Mouse (Mus musculus) liver, embryonic 14.5 days (tissue): ENCODE data around the gene Ube2i. TPM values are rescaled to one million over a fixed set of nuclear protein-coding genes. Genes with fewer than 3 reads are reported as not detected.

Experiments
- ATAC-seq: fragments of 200-750 bp; cut with Nextera tagmentation; 2 replicates; pipeline ENCODE4 v1.8.0; 2017; ENCODE audit warnings: moderate number of reproducible peaks, mild to moderate bottlenecking, moderate library complexity; ENCODE audit not compliant: insufficient read depth
- DNase-seq, 3 experiments: peaks; one replicate each; pipeline ENCODE4 v3.0.0-alpha.2; 2012 to 2013; ENCODE audit warnings: low read depth in 3 of 3, low spot score in 3 of 3
- H3K27ac ChIP-seq: fragments of 300-500 bp; sonication (generic); 2 replicates; pipeline ENCODE4 v1.5.1; 2014; ENCODE audit warnings: moderate library complexity, mild to moderate bottlenecking, control low read depth, inconsistent platforms
- H3K27me3 ChIP-seq: fragments of 300-500 bp; sonication (generic); 2 replicates; pipeline ENCODE4 v1.6.1; 2014; ENCODE audit warnings: mild to moderate bottlenecking, low read length, moderate library complexity; ENCODE audit not compliant: control insufficient read depth, insufficient read depth
- H3K36me3 ChIP-seq: fragments of 300-500 bp; sonication (generic); replicated peaks from 2 replicates; pipeline ENCODE4 v1.6.1; 2014; ENCODE audit warnings: low read depth; ENCODE audit not compliant: control insufficient read depth, insufficient read depth
- H3K4me1 ChIP-seq, 2 experiments: fragments of 200-500 bp in 1 of 2; fragments of 300-500 bp in 1 of 2; sonication (generic) in 1 of 2; replicated peaks; 2 replicates each; pipeline ENCODE4 v1.6.1; 2012 to 2014; ENCODE audit warnings: antibody characterized with exemption in 1 of 2, inconsistent platforms in 1 of 2, low read length in 1 of 2; ENCODE audit not compliant: control insufficient read depth in 2 of 2, insufficient read depth in 2 of 2
- H3K4me2 ChIP-seq: fragments of 300-500 bp; sonication (generic); 2 replicates; pipeline ENCODE4 v1.6.1; 2014; ENCODE audit warnings: low read depth, mild to moderate bottlenecking, control low read depth, moderate library complexity
- H3K4me3 ChIP-seq, 2 experiments: fragments of 200-500 bp in 1 of 2; fragments of 300-500 bp in 1 of 2; sonication (generic) in 1 of 2; 2 replicates each; pipeline ENCODE4 v1.5.1; 2012 to 2014; ENCODE audit warnings: low read depth in 2 of 2, low read length in 2 of 2, mild to moderate bottlenecking in 2 of 2, control low read depth in 1 of 2, inconsistent platforms in 1 of 2, moderate library complexity in 1 of 2; ENCODE audit not compliant: insufficient read depth in 1 of 2
- H3K9ac ChIP-seq: fragments of 300-500 bp; sonication (generic); replicated peaks from 2 replicates; pipeline ENCODE4 v1.6.1; 2014; ENCODE audit warnings: mild to moderate bottlenecking, control low read depth, moderate library complexity
- H3K9me3 ChIP-seq: fragments of 300-500 bp; sonication (generic); 2 replicates; pipeline ENCODE4 v1.6.1; 2016; ENCODE audit warnings: low read length, mixed read lengths; ENCODE audit not compliant: control insufficient read depth
- CTCF ChIP-seq: IDR thresholded peaks from 2 replicates; pipeline ENCODE4 v1.5.1; 2016; ENCODE audit warnings: antibody characterized with exemption, low read depth, control low read depth
- EP300 ChIP-seq: IDR thresholded peaks from 2 replicates; pipeline ENCODE4 v1.6.1; 2016; ENCODE audit warnings: antibody characterized with exemption, low read depth
- WGBS: fragments of 180-500 bp; shearing (Covaris S2); extraction: QIAGEN DNeasy Blood & Tissue Kit; methylation state at CpG from one replicate; pipeline ENCODE4 v1.1.7; 2014; ENCODE audit not compliant: insufficient replicate concordance; 5-methylcytosine and 5-hydroxymethylcytosine counted together
- polyA plus RNA-seq, 2 experiments: library from polyadenylated mRNA; depleted of rRNA in 1 of 2; stranded (reverse) in 1 of 2; unstranded in 1 of 2; fragments of >200 nt; fragmentation: Nextera tagmentation in 1 of 2; extraction: Ambion mirVana in 1 of 2; gene quantifications; 2 replicates each; pipeline versions ENCODE4 v1.2.1 to v1.2.3; 2012 to 2014

Gene Ube2i
- polyA plus RNA-seq (2012; rRNA removed) (129 and 168 TPM in 2 replicates), polyA plus RNA-seq (2014; fragmentation: Nextera tagmentation; extraction: Ambion mirVana) (244 and 260 TPM in 2 replicates)

DNA sequence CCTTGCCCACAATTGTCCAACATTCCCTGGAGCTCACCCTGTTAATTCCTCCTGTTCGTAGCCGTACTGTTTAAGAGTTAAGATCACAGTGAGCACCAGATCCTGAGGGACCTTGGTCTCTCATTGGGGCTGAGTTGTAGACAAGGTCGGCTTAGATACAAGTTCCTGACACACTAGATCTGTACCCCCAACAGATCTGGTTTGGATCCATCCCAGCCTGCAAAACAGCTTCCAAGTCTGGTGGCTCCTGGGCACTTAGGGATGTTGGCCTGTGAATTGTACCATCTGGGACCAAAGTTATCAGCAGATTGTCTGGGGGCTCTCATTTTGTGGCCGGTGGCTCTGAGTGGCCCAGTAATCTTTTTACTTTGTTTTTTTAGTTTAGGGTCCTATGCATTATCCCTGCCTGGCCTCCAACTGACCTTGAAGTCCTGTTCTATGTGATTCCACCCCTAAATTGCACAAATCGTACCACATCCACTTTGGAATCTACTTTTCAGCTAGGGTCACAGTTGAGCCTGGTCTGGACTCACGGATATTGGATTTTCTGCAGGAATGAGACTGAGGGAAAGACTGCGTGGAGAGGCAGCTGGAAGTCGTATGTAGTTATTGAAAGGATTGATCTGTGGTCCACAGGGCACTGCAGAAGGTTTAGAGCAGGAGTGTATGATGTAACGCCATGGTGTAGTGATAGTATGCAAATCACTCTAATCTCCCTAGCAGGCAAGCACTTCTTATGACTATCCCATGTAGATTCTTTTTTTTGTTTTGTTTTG, at the start of gene Ube2i:
Ube2i (minus strand) TSS at position 52 of the 776 bp plus-strand sequence.
- H3K9me3 ChIP-seq, result no peaks in the 10 kb centered on the region
- H3K9ac ChIP-seq, result peak within 1 kb of the TSS; percentile 99
- H3K36me3 ChIP-seq, result peaks cover 8% of the 10 kb centered on the region
- no peaks in the 10 kb centered on the region for H3K27me3 ChIP-seq
- no peak for DNase-seq
- TF ChIP-seq EP300 (no peak), CTCF (no peak)
- H3K4me3 ChIP-seq, result peak within 1 kb of the TSS; percentile 82 to 100
- H3K4me1 ChIP-seq, result peaks cover 23 to 24% of the 10 kb centered on the region in 2 experiments
- H3K27ac ChIP-seq, result peak within 1 kb of the TSS; percentile 92
- H3K4me2 ChIP-seq, result peak within 1 kb of the TSS; percentile 99
- no peak for ATAC-seq
- WGBS, result 67% methylated on average over 9 of the region's 9 CpGs

DNA sequence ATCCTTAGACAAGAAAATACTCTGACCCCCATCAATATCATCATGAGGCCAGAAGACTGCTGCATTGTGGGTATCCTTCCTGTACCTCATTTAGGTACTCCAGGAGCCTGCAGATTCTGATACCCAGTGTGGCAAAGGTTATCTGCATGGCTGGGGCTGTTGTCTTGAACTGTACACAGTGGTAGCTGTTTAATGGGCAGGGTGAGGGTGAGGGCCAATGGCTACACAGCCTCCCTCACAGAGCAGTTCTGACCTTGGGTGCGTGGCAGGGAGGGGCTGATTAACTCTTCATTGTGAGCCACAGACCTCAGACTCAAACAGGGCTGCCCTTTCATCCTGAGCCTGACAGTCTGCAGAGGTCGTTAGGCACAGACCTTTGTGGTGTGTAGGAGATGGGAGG, 48.5 kb upstream of the Ube2i start:
- DNase-seq, result peak in 1 of 3 experiments; percentile 3
- no peak for TF ChIP-seq EP300
- no peaks in the 10 kb centered on the region for H3K36me3 ChIP-seq
- no peak overlapping the region for H3K4me3 ChIP-seq
- no peaks in the 10 kb centered on the region for H3K9me3 ChIP-seq
- 16% methylated on average over 2 of the region's 2 CpGs for WGBS
- H3K4me2 ChIP-seq, result no peak overlapping the region
- H3K27me3 ChIP-seq, result no peaks in the 10 kb centered on the region
- H3K4me1 ChIP-seq, result peaks cover 0 to 9% of the 10 kb centered on the region in 2 experiments; a peak in 1 of 4 replicates
- no peak overlapping the region for H3K27ac ChIP-seq
- H3K9ac ChIP-seq, result no peak overlapping the region
- peak; percentile 55 for ATAC-seq

DNA sequence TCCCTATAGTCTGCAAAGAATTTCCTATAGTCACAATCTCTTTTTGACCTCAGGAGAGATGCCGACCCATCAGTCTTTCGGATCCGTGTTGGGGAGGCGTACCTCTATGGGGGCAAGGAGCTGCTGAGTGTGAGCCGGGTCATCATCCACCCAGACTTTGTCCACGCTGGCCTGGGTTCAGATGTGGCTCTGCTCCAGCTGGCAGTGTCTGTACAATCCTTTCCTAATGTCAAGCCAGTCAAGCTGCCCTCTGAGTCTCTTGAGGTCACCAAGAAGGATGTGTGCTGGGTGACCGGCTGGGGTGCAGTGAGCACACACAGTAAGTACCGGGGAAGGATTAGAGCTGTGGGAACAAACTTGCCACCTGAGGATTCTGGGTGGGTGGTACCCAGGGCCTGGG, 46.4 kb upstream of the Ube2i start:
- Histone ChIP-seq H3K27ac (no peak overlapping the region), H3K4me2 (no peak overlapping the region), H3K4me1 (peaks cover 0 to 9% of the 10 kb centered on the region in 2 experiments; a peak in 1 of 4 replicates), H3K4me3 (no peak overlapping the region), H3K9ac (no peak overlapping the region), H3K27me3 (no peaks in the 10 kb centered on the region), H3K36me3 (no peaks in the 10 kb centered on the region), H3K9me3 (no peaks in the 10 kb centered on the region)
- 71% methylated on average over 8 of the region's 8 CpGs for WGBS
- ATAC-seq (no peak), DNase-seq (no peak)
- TF ChIP-seq EP300 (no peak), CTCF (no peak)

DNA sequence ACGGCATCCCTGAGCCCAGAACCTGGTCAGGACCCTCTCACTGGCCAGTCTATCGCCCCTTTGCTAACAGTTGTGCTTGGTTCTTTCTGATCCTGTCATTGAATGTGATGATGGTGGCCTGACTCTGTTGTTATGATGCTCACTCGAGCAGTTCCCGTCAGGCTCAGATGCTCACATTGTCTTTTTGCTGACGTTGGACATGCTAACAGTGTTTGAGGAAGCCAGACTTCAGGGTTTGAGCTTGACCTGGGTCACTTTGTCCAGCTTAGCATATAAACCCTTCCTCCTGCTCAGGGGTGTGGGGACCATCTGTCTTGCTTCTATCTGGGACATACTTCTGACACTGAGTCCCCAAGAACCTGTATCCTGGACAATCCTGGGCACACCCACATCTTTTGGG, 43.9 kb upstream of the Ube2i start, which contains the start of gene Prss29:
Prss29 (plus strand) TSS at position 301 of the 400 bp plus-strand sequence.
- DNase-seq (no peak), ATAC-seq (no peak)
- Histone ChIP-seq H3K9ac (no peak within 1 kb of the TSS), H3K4me3 (no peak within 1 kb of the TSS), H3K9me3 (no peaks in the 10 kb centered on the region), H3K27me3 (no peaks in the 10 kb centered on the region), H3K4me1 (peaks cover 0 to 3% of the 10 kb centered on the region in 2 experiments; a peak in 1 of 4 replicates), H3K36me3 (no peaks in the 10 kb centered on the region), H3K4me2 (no peak within 1 kb of the TSS), H3K27ac (no peak within 1 kb of the TSS)
- TF ChIP-seq EP300, result no peak
- no peak for TF ChIP-seq CTCF
- WGBS, result 45% methylated on average over 5 of the region's 5 CpGs

DNA sequence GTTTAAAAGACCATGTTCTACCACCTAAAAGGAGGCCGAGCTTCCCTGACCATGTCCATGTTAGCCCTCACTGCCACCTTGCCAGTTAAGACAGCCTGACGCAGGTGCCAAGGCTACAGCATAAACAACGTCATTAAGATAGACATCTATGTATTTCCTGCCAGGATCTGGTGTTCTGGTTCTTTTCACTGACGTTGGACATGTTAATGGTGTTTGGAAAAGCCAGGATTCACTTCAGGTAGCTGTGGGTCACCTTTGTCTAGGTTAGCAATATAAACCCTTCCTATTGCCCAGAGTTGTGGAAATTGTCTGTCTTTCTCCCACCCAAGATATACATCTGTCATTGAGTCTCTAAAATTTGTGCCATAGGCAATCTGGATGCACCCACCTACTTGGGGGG, 33.9 kb upstream of the Ube2i start, which contains the start of gene Prss28:
Prss28 (plus strand) TSS at position 301 of the 400 bp plus-strand sequence.
- Histone ChIP-seq H3K4me2 (no peak within 1 kb of the TSS), H3K36me3 (no peaks in the 10 kb centered on the region), H3K27me3 (no peaks in the 10 kb centered on the region), H3K27ac (no peak within 1 kb of the TSS), H3K4me1 (no peaks in the 10 kb centered on the region), H3K9me3 (no peaks in the 10 kb centered on the region), H3K4me3 (no peak within 1 kb of the TSS), H3K9ac (no peak within 1 kb of the TSS)
- DNase-seq (no peak), ATAC-seq (no peak)
- 34% methylated on average over 4 of the region's 4 CpGs for WGBS
- no peak for TF ChIP-seq EP300
- no peak for TF ChIP-seq CTCF
